Mouse (Mus musculus) embryo, embryonic 9.5 days (tissue): ENCODE measurements at regions not wholly inside any gene's neighbourhood (a gene's known extent, or its start where the extent isn't known, plus 50 kb on each side); places are given as distances from the start of the nearest gene placed in this dataset.
A peak's percentile ranks its signal among the peaks of the same experiment; 100 is the strongest.

ENCODE experiments used
- DNase-seq: peaks from one replicate; pipeline ENCODE4 v3.0.0-alpha.2; 2017; ENCODE audit errors: extremely low spot score

DNA sequence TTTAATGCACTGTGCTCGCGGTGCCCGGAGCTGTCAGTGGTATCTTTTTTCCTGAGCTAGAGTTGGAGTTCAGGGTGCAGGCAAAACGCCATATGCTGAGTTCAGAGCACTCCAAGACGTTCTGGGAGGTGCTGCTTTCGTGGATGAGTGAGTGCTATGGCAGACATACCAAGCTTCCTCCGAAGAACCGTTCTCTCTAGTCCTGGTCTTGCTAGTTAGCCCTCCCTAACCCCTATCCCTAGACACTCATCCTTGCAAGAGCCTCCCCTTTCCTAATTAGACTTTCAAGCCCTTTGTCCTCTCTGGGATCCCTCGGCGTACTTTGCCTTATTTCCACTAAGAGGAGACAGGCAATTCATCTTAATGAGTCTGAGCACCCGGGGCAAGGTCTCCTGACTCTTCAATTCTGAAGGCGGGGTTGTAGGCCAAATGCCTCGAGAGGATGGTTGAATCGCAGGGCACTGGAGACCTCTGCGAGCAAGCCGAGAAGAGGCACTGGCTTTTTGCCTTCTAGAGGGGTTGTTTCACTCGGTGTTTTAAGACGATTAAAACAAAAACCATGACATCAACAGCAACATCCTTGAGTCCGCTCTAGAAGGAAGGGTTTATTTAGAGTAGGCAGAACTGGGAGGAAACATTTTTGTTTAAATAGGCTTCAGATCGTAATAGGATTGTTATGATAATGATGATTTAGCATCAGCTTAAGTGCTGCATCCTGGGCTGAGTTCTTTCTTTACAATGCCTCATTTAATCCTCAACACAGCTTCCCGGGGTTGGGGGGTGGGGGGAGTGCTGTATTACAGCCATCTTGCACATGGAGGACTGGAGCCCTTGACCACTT, 243.6 kb downstream of the Ndfip2 start:
- peak; percentile 81 for DNase-seq

DNA sequence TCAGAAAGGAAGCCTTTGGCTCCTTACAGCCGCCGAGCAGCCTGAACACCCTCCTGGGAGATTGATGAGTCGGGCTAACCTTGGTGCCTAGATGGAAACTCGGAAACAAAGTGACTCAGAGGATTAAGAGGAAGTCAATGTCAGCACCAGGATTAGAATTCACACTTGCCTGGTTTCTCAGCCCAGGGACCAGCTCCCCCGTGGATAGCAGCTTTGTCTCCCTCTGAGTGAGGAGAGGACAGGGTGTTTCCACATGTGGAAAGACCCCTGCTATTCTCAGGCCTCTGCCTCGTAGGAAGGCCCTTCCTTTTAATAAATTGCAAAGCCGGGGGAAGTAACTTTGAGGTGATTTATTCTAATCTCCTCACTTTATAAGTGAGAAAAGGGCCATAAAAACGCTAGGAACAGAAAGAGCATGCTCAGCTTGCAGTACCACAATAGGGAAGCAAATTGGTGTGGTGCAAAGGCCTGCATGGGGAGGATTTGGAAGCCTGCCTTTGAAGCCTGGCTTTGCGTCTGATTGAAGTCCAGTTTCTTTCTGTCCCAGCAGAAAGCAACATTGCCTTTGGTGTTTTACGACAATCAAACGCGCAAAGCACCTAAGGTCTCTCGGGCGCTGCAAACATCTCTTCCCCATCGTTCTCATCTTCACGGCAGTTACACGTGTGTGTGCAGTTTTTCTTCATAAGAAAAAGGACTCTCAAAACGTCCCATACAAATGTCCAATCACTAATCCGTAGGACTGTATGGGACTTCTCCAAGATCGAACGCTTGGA, 242.8 kb downstream of the Ndfip2 start:
- DNase-seq, result peak; percentile 65

DNA sequence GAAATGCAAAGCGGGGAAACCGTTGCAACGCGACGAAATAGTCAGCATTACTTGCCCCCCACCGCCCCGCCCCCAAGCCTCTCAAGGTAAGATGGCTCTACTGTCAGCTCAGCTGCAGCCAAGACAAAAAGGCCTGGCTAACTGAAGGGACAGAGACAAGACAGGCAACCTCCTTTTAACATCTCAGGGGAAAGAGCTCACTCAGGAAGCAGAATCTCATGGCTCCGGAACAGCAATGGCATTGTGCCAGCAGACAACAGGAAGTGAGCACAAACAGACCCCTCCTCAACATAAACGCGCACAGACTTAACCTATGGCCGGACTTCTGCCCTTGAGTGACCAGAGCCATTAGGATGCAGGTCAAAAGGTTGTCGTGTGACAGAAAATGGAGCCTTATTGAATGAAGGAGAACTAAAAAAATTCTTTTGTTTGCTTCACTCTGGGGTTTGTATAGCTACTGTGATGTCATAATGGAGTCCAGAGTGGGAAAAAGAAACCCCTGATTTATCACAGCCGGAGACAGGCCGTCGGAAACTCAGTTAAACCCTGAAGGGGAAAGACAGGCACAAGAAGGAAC, 241.0 kb downstream of the Ndfip2 start:
- peak; percentile 70 for DNase-seq

DNA sequence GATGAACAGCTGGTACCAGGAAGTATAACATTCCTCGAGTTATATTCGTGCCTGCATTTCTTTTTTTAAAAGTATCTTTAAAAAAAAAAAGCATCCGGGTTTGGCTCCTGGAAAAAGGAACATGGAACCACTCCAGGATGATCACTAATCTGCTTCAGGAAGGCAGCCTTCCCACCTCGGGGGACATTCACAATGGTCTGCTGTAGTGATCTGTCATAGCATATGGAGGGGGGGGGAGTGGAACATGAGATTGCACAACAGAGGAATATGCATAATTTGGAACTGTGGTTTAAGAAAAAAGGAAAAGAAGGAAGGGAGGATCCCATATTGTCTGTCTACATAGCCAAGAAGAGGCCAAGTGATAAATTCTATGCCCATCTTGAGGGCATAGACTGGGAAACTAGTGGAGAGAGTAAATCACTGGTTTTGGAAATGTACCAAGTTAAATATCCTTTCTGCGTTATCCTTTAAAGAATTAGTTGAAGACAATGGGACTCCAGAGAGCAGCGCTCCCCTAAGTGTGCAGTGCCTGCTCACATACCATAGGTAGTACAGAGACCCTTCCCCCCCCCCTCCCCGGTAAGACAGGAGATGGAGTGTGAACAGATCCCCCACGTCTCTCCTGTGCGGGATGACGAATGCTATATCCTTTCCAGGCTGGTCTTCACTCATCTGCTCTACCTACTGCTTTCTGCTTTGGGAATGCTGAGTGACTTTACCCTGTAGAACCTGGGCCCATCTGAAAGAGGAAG, 240.0 kb downstream of the Ndfip2 start:
- DNase-seq, result no peak

DNA sequence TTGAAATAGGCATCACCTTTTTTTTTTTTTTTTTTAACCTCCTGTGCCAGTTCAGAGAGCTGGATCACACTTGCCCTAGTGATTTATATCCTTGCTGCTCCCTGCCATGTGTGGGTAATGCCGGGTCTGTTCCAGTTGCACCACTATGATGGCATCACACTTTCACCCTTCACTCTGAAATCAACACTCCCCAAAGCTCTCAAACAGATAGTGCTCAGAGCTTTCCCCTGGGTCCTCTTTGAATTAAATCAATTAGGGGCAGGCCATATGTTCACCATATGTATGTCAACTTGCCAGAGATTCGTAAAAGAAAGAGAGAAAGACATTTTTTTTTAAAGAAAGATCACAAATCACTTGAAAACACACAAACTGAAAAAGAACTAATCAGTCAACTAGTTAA, 236.8 kb downstream of the Ndfip2 start:
- no peak for DNase-seq

DNA sequence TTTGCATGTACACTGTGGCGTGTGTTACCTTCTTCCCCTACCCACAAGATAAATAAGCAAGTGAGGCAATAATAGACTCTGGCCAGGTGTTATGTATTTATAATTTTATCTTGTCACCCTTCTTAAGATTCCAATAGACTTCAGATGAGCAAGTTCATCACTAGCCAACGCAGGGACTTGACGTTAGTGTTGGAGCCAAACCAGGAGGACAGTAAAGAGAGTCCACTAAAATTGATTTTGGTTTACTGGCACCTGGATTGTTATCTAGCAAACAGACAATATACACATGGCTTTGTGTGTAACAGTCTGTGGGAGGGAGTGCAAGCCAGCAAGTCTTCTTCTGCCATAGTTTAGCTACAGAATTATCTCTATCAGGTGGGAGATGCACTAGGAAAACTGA, 236.0 kb downstream of the Ndfip2 start:
- DNase-seq, result no peak

DNA sequence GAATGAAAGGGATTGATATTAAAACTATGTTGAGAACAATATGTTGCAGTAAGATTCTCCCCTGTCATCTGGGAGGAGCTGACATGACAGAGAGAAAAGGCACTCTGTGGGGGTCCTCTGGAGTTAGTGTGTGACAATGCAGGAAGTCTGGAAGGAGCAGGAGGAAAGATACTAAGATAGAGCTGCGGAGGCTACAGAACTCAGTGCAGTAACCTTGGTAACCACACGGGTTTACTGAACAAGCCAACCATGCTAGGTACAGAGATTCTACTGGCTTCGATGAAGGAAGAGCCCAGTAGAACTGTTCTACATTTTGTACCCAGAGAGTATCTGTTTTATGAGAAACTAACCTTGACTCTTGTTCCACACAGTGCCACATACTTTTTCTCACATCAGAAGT, 231.8 kb downstream of the Ndfip2 start:
- no peak for DNase-seq

DNA sequence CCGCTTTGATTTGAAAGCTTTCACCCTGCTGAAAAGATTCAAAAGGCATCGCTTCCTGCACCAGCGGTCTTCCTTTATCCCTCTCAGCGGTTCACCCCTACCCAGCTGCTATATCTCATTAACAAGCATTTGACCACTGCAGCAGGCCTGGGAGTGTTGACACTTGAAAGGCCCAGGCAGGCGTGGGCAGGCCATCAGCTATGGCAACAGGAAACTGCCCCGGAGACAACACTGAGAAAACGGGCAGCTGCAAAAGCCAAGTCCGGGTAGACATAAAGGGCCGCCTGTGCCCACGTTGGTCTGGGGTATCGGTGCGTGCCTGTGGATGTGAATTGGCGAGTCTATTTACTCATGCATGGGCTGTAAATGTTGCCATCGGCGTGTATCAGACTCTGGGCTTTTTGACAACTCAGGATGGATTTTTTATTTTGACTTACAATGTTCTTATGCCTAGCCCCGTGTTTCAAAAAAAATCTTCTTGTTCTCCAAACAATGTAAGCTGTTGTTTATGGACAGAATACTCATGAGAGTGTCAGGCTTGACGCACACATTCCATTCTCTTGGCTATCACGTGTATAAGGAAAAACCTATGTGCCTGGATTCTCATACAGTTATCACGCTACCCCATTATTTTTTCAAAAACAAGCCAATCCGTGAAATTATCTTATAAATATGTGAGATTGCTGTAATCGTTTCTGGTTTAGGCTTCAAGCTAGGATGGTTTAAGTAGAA, 225.1 kb downstream of the Ndfip2 start:
- peak; percentile 82 for DNase-seq

DNA sequence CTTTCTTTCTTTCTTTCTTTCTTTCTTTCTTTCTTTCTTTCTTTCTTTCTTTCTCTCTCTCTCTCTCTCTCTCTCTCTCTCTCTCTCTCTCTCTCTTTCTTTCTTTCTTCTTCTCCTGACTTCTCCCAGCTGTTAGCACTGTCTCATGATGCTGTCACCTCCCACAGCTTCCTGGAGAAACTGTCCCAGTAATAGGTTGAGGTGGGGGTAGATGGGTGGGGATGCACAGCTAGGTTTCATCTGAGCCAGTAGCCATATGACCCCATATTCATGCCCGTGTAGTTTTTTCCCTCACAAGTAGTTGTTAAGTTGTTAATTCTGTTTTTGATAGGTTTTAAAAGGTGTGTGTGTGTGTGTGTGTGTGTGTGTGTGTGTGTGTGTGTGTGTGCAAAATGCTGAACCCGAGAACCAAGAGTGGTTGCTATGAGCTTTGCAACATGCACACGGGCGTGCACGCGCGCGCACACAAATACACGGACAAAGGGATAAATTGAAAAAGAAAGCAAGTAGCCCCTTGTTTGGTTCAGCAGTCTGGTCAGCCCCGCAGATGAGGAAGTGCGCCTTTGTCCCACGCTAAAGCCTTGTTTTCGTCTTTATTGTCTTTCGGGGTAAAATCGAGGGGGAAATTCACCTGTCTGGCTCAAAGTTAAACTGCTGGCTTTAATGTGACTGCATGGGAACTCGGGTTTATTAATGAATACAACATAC, 224.4 kb downstream of the Ndfip2 start:
- peak; percentile 72 for DNase-seq

DNA sequence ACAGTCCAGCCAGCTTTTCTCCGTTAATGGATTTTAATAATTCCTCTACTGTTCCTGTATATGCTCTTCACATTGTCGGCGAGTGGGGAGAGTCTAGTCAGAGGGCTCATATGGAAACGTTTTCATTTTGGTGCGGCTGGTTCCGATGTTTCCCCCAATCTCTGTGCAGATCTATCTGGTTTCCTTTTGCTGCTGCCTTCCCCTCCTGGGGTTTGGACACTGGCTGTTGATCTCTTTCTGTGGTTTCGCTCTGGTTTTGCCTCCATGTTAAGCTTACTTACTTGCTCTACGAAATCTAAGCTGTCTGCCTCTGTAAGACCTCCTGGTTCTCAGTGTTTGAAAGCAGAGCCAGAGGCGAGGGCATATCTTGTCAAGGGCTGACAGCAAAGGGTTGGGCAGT, 221.7 kb downstream of the Ndfip2 start:
- no peak for DNase-seq

DNA sequence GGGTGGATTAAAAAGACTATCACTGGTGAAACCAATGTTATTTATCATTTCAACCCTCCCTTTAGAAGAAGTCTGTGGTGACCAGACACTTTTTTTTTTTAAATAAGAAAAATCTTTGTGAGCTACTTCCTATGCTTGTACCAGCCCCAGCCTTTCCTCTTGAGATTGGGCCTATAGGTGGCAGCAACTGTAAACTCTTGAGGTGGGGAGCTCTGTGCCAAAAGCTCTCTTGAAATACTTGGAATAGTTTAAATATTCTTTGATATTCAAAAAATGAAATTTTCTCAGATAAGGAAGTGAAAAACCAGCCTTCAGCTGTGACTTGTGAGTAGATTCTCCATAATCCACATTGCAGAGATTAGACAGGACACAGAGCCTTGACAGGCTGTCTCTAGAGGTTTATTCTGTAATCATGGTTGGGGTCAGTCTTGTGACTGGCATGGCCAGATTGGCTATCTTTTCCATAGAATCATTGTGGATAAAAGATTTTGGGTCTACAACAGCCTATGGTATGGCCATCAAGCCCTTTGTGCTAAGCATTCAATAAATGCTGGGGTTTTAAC, 216.7 kb downstream of the Ndfip2 start:
- DNase-seq, result no peak

DNA sequence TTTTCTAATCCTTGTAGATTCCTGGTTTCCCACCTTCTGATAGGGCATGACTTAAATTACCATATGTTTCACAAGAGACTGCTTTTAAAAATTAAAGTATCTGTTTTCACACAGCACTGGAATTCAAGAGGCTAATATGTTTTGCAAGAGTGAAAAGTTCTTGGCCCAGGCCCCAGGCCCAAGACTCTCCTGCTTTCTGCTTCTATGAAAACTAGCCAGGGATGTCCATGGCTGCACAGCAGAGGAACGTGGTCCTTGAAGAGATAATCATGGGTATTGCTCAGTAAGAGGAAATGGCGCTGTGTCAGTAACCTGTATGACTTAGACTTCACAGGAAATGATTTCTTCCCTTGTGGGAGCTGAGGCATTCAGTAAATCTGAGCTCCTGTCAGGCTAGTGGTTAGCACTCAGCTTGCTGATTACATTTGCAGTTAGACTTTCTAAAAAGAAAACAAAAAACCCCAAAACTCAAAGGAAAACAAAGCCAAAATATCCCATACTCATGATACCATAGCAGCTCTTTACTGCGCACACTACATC, 190.6 kb downstream of the Ndfip2 start:
- no peak for DNase-seq

DNA sequence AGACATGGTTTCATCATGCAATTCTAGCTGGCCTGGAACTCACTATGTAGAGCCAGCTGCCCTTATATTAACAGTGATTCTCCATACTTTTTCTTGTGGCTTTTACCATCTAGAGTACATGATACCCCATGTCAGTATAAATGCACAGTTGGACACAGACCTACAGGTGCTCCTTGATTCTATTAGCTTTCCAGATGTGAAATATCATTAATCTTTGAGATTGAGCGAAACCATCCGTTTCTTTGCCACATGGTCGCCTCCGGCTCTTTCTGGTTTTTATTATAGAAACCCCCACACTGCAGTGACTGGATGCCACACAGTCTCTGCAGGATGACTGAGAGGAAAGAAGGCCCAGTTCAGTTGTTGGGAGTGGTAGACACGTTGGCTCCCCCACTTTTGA, 188.7 kb downstream of the Ndfip2 start:
- DNase-seq, result no peak

DNA sequence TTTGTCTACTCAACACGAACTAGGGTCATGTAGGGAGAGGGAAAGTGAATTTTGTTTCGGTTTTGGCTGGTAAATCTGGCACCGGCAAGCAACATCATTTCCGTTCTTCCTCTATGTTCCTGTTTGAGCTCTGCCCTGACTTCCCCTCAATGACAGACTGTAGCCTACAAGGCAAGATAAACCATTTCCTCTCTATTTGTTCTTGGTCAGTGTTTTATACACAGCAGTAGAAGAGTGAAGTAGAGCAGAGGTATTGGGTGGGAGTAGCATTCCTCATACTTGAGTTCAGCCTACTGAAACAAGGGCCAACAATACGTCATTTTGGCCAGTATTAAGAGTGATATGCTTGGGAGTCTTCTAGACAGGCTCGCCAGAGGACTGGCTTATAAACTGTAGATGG, 177.0 kb downstream of the Ndfip2 start:
- DNase-seq, result no peak

DNA sequence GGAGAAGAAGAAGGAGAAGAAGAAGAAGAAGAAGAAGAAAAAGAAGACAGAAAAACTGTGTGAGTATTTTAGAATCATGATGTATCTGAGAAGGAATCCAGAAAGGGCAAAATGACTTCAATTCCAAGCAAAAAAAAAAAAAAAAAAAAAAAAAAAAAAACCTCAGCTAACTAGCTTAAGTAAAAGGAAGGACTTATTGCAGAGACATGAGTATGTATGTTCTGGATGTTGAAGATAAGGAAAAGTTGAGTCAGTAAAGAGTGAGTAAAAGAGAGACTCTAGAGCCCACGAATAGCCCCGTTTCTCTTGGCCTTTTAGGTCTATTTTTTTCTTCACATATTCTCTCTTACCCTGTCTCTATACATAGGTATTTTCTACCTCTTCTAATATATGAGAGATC, 175.1 kb downstream of the Ndfip2 start:
- DNase-seq, result no peak

DNA sequence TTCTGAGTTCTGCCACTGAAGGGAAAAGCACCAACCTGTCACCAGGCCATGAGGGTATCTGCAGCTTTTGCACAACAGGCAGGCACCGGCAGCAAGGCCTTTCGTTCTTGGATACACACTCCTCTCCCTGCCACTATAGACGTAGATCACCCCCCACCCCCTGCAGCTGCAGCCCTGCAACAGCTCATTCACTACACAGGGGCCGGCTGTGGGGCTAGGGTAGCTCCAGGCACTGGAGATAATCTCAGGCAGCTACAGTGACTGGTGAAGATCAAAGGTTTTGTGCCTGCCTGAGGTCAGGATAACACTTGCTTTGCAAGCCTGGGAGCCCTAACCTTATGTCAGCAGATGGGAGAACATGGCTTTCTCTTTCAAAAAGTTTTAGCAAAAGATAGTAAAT, 174.3 kb downstream of the Ndfip2 start:
- DNase-seq, result peak; percentile 61

DNA sequence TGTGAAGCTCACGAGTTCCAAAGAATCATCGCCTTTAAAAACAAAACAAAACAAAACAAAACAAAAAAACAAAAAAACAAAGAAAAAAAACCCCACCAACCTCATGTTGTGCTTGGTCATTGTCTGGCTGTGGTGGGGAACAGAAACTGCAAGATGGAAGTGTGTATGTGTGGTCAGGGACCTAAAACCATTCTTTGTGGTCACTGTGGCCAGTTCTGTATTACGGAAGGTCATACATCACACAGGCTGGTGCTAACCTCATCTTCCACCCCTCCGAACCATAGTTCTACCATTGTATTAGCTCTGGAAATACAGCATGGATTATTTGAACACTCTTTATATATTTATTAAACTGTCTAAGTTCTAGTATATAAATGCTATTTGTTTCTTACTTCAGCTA, 173.2 kb downstream of the Ndfip2 start:
- DNase-seq, result no peak

DNA sequence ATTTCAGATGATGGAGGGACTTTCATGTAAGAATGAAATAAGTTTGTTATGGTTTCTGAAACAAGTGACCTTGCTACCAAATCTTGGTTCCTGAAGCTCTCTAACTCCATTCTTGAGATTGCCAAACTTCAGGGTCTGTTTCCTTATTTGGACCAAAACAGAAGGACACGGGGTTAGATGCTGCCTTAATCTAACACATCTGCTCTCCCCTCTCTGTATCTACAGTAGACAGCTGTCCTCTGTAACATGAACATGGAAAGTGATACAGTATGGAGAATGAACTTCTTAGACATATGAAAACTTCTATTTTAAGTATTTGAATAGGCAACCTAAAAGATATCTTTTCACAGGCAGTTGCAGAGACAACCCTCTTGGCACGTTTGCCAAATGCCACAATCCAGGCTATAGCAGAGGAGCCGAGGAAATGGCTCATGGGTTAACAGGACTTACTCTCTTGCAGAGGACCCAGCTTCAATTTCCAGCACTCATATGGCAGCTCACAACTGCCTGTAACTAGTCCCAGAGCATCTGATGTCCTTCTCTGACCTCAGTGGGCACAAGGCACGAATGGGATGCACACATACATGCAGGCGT, 171.4 kb downstream of the Ndfip2 start:
- DNase-seq, result no peak

DNA sequence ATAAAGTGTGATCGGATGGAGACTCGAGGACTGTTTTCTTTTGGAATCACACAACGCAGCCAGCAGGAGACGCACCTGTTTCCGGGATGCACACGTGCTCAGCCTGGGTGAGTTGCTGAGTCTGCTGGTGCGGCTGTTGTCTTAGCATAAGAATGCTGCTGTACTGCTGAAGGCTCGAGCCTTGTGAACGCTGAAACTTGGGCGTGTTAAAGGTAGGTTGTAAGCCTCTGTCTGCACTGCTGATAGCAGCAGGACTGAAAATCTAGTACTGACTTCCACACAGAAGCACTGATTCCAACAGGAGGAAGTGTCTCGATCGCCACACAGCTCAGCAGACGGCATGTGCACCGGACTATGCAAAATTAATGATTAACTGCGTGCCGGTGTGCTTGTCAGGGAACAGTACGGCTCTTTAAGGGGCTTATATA, 169.1 kb downstream of the Ndfip2 start:
- no peak for DNase-seq
